ENCODE assay signal across 21 mouse cellular contexts in genomic region chr13:59836811-59837210, GRCm38 (mm10). TPM values are rescaled to one million over a fixed set of nuclear protein-coding genes. Genes with fewer than 3 reads are reported as not detected.
"Had no signal": no experiment of that assay in that cellular context is flagged by ENCODE, and none has a peak within 500 bp of the region (broad histone marks: within the 10 kb centered on the region; RNA-seq: fewer than 3 reads in every experiment).

No protein-coding gene starts in this region.

- H3K36me3 ChIP-seq: lung, embryonic 15.5 days; midbrain, embryonic 12.5 days; neural tube, embryonic 12.5 days; stomach, embryonic 15.5 days had no signal

- H3K9me3 ChIP-seq: lung, embryonic 15.5 days; megakaryocyte, embryonic 14.5 days; midbrain, embryonic 12.5 days; neural tube, embryonic 12.5 days; stomach, embryonic 15.5 days had no signal

- ATAC-seq: midbrain, embryonic 16.5 days had no signal

- H3K4me3 ChIP-seq: lung, embryonic 15.5 days; midbrain, embryonic 12.5 days; neural tube, embryonic 12.5 days; stomach, embryonic 15.5 days had no signal

- H3K9ac ChIP-seq: lung, embryonic 15.5 days; midbrain, embryonic 12.5 days; neural tube, embryonic 12.5 days; stomach, embryonic 15.5 days had no signal

- H3K4me1 ChIP-seq: midbrain, embryonic 12.5 days; neural tube, embryonic 12.5 days had no signal

- DNase-seq: lung, adult 2 months; lung, postnatal 14 days; lung, postnatal 36 days; midbrain, embryonic 14.5 days; right cerebral cortex, postnatal 14 days; thymus, adult 2 months; thymus, postnatal 36 days had no signal

- H3K27me3 ChIP-seq: lung, embryonic 15.5 days; megakaryocyte, embryonic 14.5 days; midbrain, embryonic 12.5 days; neural tube, embryonic 12.5 days; stomach, embryonic 15.5 days had no signal

- H3K4me2 ChIP-seq: lung, embryonic 15.5 days; midbrain, embryonic 12.5 days; neural tube, embryonic 12.5 days had no signal

- H3K27ac ChIP-seq: lung, embryonic 15.5 days; macrophage; midbrain, embryonic 12.5 days; neural tube, embryonic 12.5 days had no signal

RNA-seq across cellular contexts. Expression of gene Gm49354, which starts 54.8 kb away (rescaled TPM):
- total RNA-seq: megakaryocyte progenitor cell, adult 5-6 weeks had no signal
- polyA plus RNA-seq: liver, embryonic 16.5 days; lung, adult 2 months; lung, embryonic 15.5 days; lung, postnatal 0 days; macrophage; midbrain, embryonic 12.5 days; midbrain, embryonic 14.5 days; midbrain, embryonic 16.5 days; neural tube, embryonic 12.5 days; neural tube, embryonic 14.5 days; spleen, adult 2 months; stomach, embryonic 15.5 days; stomach, postnatal 0 days; testis, adult 2 months; thymus, adult 2 months had no signal
